Mouse (Mus musculus) R1 (cell line): ENCODE data around the gene Atxn3.

ENCODE experiments used
- DNase-seq: peaks from one replicate; pipeline ENCODE4 v3.0.0-alpha.2; 2018; ENCODE audit warnings: low read depth, low spot score

The Atxn3 gene

DNA sequence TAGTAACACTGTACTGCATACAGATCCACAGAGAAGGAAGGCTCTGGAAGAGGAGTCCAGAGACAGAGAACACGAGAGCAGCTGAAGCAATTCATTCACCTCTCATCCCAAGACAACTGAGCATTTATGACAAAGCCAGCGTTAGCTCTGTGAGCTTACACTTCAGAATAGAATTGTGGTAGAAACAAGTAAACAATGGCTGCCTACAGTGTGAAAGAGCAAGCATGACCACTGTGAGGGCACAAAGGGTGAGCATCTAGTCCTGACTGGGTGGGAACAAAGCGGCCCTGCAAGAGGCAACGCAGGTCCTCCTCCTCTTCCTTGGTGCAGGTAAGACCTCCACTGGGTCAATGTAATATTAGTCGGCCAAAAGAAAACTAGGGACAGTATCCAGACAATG lies 67.0 kb downstream of the Atxn3 start:
- DNase-seq = no peak

DNA sequence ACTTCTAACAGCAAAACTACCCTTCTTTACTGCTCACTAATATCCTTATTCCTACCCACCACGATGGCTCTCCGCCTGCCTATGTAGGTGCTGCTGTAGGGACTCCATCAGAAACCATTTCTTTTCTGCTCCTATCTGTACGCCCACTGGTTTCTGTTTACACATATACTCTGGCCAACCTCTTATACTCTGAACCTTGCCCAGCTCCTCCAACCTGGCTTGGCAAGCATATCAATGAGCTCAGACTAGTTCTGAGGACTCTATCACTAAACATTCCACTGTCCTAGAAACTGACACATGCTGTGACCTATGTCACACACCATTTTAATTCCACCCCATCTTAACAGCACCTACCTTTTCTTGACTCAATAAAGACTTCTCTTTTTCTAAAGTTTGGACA lies 68.7 kb downstream of the Atxn3 start:
- no peak for DNase-seq

DNA sequence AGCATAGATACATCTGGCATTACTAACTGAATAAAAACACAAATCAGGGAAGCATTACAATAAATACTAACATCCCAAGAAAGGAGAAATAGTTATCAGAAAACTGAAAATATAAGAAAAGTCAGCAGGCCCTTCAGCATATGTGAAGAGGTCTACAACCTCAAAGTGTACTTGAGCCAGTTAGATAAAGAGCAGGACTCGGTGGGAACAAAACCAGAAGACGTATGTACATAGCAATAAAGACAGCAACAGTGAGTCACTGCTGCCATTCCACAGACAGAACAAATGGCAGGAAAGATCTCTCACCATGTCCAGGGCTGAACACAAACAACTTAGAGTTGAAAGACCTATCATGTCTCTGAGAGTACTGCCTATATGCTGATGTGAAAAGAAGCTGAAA lies 69.7 kb downstream of the Atxn3 start:
- DNase-seq = no peak

DNA sequence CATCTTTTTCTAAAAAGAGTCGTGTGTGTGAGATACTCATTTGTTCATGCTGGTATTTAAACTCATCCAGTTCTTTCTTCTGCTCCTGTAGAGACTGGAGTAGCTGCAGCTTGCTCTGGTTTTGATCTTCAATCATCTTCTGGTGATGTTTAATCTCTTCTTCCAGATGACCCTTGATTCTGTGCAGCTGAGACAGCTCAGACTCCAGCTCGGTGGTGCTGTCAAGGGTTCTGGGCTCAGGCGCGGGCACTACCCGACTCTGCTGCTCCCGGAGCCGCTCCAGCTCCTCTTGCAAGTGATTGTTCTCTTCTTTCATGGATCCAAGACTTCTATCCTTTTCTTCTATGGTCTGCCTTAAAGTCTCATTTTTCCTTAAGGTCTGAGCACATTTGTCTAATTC lies 73.1 kb downstream of the Atxn3 start:
- no peak for DNase-seq

DNA sequence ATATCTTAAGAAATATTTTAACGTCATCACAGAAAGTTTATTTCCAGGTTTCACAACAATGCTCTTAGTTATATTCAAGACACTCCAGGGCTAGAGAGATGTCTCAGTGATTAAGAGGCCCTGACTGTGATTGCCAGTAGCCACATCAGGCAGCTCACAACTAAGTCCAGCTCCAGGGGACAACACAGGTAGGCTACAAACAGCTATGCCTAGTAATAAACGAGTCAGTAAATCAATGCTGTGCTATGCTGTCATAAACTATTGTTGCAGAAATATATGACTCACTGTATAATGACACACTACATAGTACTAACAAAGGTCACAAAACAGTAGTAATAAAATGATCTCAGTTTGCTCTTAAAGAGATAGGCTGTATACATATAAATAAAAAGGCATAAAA lies 81.7 kb downstream of the Atxn3 start:
- DNase-seq = no peak

DNA sequence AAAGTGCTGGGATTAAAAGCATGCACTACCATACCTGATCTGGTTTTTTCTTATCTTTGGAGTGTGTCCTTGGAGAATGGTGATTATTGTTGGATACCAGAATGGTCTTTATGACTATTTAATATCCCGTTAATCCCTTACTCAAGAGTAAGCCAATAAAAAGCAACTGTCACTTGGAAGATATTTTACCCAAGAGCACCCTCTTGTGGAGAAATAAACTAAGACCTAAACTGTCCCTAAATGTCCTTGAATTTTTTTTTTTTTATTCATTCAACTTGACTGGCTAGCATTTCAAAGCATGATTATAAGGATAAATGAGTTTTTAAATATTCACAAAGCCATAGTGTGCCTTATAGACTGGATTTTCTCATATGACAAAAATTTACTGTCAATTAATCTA lies 82.9 kb downstream of the Atxn3 start:
- DNase-seq = peak; percentile 54
